Mouse (Mus musculus): Measurements from ENCODE around the gene Olfr1175-ps.

Gene Olfr1175-ps

GRCm38 (mm10) chr2:88327115-88327514 lies at the start of gene Olfr1175-ps:
Olfr1175-ps (minus strand) TSS chr2:88327215.
- DNase-seq: no peak

GRCm38 (mm10) chr2:88356304-88356703 lies 29.3 kb upstream of the Olfr1175-ps start:
- peak in 1 of 2 experiments; percentile 53 for DNase-seq

GRCm38 (mm10) chr2:88346392-88346791 lies 19.4 kb upstream of the Olfr1175-ps start, which contains the start of gene Olfr1177-ps:
Olfr1177-ps (minus strand) TSS chr2:88346492.
- no peak for DNase-seq

- no peak for DNase-seq
Measured at GRCm38 (mm10) chr2:88336421-88336820, 9.4 kb upstream of the Olfr1175-ps start, which contains the start of gene Olfr1176. Olfr1176 (plus strand) TSS chr2:88336721.

GRCm38 (mm10) chr2:88315035-88315434 lies 12.0 kb downstream of the Olfr1175-ps start, which contains the start of gene Olfr1174-ps:
Olfr1174-ps (minus strand) TSS chr2:88315135.
- DNase-seq: no peak

- DNase-seq: no peak
Measured at GRCm38 (mm10) chr2:88279775-88280174, 47.2 kb downstream of the Olfr1175-ps start, which contains the start of gene Olfr1173. Olfr1173 (minus strand) TSS chr2:88279875.
